Mouse (Mus musculus): Measurements from ENCODE around the gene Fpr-rs7.

Fpr-rs7 gene

GRCm38 (mm10) chr17:20114126-20114525 lies at the start of gene Fpr-rs7:
Gene Fpr-rs7, minus strand, starts transcription at chr17:20114226.
- no peak for DNase-seq

- DNase-seq, result no peak
These were observed 39.9 kb downstream of the Fpr-rs7 start for GRCm38 (mm10) chr17:20074090-20074489.

- no peak for DNase-seq
These were observed 42.2 kb downstream of the Fpr-rs7 start for GRCm38 (mm10) chr17:20071656-20072396.
